Comparison of ENCODE assay signal across 9 mouse cellular contexts in the genomic region with DNA sequence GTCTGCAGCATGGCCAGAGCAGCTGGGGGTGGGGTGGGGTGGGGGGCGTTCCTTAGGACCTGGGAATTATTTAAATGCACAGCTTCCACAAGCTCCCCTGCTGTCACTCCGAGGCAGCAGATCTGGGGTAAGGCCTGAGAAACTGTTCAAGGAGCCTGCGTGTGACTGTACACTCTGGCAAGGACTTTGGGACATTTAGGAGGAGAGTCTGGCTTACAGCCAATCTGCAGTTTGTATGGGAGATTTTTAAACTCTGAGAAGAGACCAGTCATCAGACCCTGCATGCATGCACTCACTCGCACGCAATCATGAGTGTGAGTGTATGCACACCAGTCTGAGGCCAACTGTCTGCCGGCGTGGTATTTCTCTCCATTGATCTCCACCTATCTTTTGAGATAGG. TPM values are rescaled to one million over a fixed set of nuclear protein-coding genes. Genes with fewer than 3 reads are reported as not detected.
DNase-seq lines count a peak whose midpoint lies in the region; ATAC-seq and TF ChIP-seq lines count a peak whose summit lies in the region.
"Had no signal": no experiment of that assay in that cellular context is flagged by ENCODE, and none has a peak within 500 bp of the region (broad histone marks: within the 10 kb centered on the region; RNA-seq: fewer than 3 reads in every experiment).

No protein-coding gene starts in this region.

- peak; percentile 68 for ATAC-seq in lung, embryonic 14.5 days (ENCODE audit: insufficient read depth)
- ATAC-seq in intestine, embryonic 16.5 days: peak; percentile 21; the same call in 1 of the 2 replicates
- ATAC-seq in midbrain, postnatal 0 days (ENCODE audit: low FRiP score): no peak
- ATAC-seq in CD4-positive, CD25-positive, alpha-beta regulatory T cell, adult 4 months: no peak

- H3K27me3 ChIP-seq in lung, embryonic 14.5 days (ENCODE audit: insufficient read depth, low read length): no peaks in the 10 kb centered on the region
- no peaks in the 10 kb centered on the region for H3K27me3 ChIP-seq in intestine, embryonic 16.5 days (replicated peaks; ENCODE audit: control insufficient read depth, insufficient read depth, low read length)
- H3K27me3 ChIP-seq in midbrain, postnatal 0 days (ENCODE audit: insufficient read depth, low read length): no peaks in the 10 kb centered on the region

- WGBS in lung, embryonic 14.5 days: 35% methylated on average over 7 of the region's 7 CpGs
- WGBS in intestine, embryonic 16.5 days: 59% methylated on average over 7 of the region's 7 CpGs
- WGBS in midbrain, postnatal 0 days: 62% methylated on average over 7 of the region's 7 CpGs

- peak overlapping the region; percentile 58 for H3K27ac ChIP-seq in lung, embryonic 14.5 days (ENCODE audit: low read depth)
- no peak overlapping the region for H3K27ac ChIP-seq in intestine, embryonic 16.5 days (ENCODE audit: low read length)
- H3K27ac ChIP-seq in midbrain, postnatal 0 days (ENCODE audit: low read depth, low read length): no peak overlapping the region

- no peaks in the 10 kb centered on the region for H3K9me3 ChIP-seq in lung, embryonic 14.5 days (ENCODE audit: low read depth, low read length)
- no peaks in the 10 kb centered on the region for H3K9me3 ChIP-seq in intestine, embryonic 16.5 days (ENCODE audit: control insufficient read depth, low read length)
- no peaks in the 10 kb centered on the region for H3K9me3 ChIP-seq in midbrain, postnatal 0 days (ENCODE audit: low read length)

- no peak for TF ChIP-seq CTCF in lung, embryonic 14.5 days (IDR thresholded peaks at IDR 0.05; ENCODE audit: low read depth)
- no peak for TF ChIP-seq CTCF in midbrain, postnatal 0 days (IDR thresholded peaks at IDR 0.05)

- 0 out of 2 replicates have a peak overlapping the region, but pooled peaks have one; percentile 27 for H3K9ac ChIP-seq in lung, embryonic 14.5 days
- no peak overlapping the region for H3K9ac ChIP-seq in intestine, embryonic 16.5 days (ENCODE audit: low read depth, low read length)
- H3K9ac ChIP-seq in midbrain, postnatal 0 days (replicated peaks; ENCODE audit: low read length, poor library complexity, severe bottlenecking): no peak overlapping the region

- DNase-seq in adrenal gland, adult (ENCODE audit: inconsistent age in 2 of 2, low spot score in 1 of 2): peak; percentile 64 to 92
- no peak for DNase-seq in adrenal gland, adult 8-10 months
- peak; percentile 91 for DNase-seq in lung, embryonic 14.5 days
- no peak for DNase-seq in lung, postnatal 36 days
- peak; percentile 48 for DNase-seq in midbrain, postnatal 0 days (ENCODE audit: low spot score)
- DNase-seq in embryo, embryonic 9.5 days (ENCODE audit: extremely low spot score): no peak
- DNase-seq: thymus, postnatal 4 days had no signal

- H3K4me1 ChIP-seq in lung, embryonic 14.5 days (ENCODE audit: insufficient read depth): peaks cover 35% of the 10 kb centered on the region
- peaks cover 15% of the 10 kb centered on the region for H3K4me1 ChIP-seq in intestine, embryonic 16.5 days (ENCODE audit: control insufficient read depth, insufficient read depth, low read length)
- no peaks in the 10 kb centered on the region for H3K4me1 ChIP-seq in midbrain, postnatal 0 days (ENCODE audit: insufficient read depth, low read length)

- H3K4me2 ChIP-seq in lung, embryonic 14.5 days: no peak overlapping the region
- H3K4me2 ChIP-seq in intestine, embryonic 16.5 days (ENCODE audit: low read depth, low read length): no peak overlapping the region
- H3K4me2 ChIP-seq in midbrain, postnatal 0 days (ENCODE audit: low read depth, low read length, poor library complexity, severe bottlenecking): no peak overlapping the region

- no peak overlapping the region for H3K4me3 ChIP-seq in lung, embryonic 14.5 days (ENCODE audit: low read depth, low read length)
- no peak overlapping the region for H3K4me3 ChIP-seq in intestine, embryonic 16.5 days (ENCODE audit: low read length)
- no peak overlapping the region for H3K4me3 ChIP-seq in midbrain, postnatal 0 days (ENCODE audit: low read depth, low read length)

- no peaks in the 10 kb centered on the region for H3K36me3 ChIP-seq in lung, embryonic 14.5 days (ENCODE audit: insufficient read depth)
- no peaks in the 10 kb centered on the region for H3K36me3 ChIP-seq in intestine, embryonic 16.5 days (ENCODE audit: control insufficient read depth, insufficient read depth, low read length)
- H3K36me3 ChIP-seq in midbrain, postnatal 0 days (ENCODE audit: insufficient read depth, low read length): no peaks in the 10 kb centered on the region

RNA-seq across cellular contexts. Expression of a gene that starts 17.5 kb away (rescaled TPM):
- total RNA-seq in adrenal gland, adult 8-10 months (2022): 100 to 1,000 TPM; 129 to 144 (median 136) TPM
- polyA plus RNA-seq in lung, embryonic 14.5 days (2014; fragmentation: Nextera tagmentation; extraction: Ambion mirVana): 25.0 and 27.1 TPM in 2 replicates
- polyA plus RNA-seq in intestine, embryonic 16.5 days (2015; fragmentation: Nextera tagmentation; extraction: Ambion mirVana): 8.9 and 10.9 TPM in 2 replicates
- total RNA-seq in midbrain, postnatal 0 days (2014; rRNA removed): 18.5 and 19.1 TPM in 2 replicates
- polyA plus RNA-seq in midbrain, postnatal 0 days (2015; fragmentation: Nextera tagmentation; extraction: Ambion mirVana): 30.1 and 30.4 TPM in 2 replicates
- 10 to 100 TPM; 17.2 to 19.5 TPM for polyA plus RNA-seq in CD4-positive, CD25-positive, alpha-beta regulatory T cell, adult 4 months (2017; shearing (Covaris generic))

Comparison
In these comparisons a context has a peak if more than half of its experiments do, and no peak if none do; other contexts are left out.
1. DNase-seq: peak in adrenal gland, adult (2 of 2), lung, embryonic 14.5 days (single experiment) and midbrain, postnatal 0 days (single experiment); none in adrenal gland, adult 8-10 months (single experiment), lung, postnatal 36 days (single experiment) and embryo, embryonic 9.5 days (single experiment).
2. ATAC-seq: peak in lung, embryonic 14.5 days (single experiment) and intestine, embryonic 16.5 days (single experiment); none in midbrain, postnatal 0 days (single experiment) and CD4-positive, CD25-positive, alpha-beta regulatory T cell, adult 4 months (single experiment).